ENCODE assay signal across 8 mouse cellular contexts in genomic region chr10:42277476-42278306, GRCm38 (mm10). TPM values are rescaled to one million over a fixed set of nuclear protein-coding genes. Genes with fewer than 3 reads are reported as not detected.
A peak's percentile ranks its signal among the peaks of the same experiment; 100 is the strongest.
DNase-seq lines count a peak whose midpoint lies in the region; ATAC-seq and TF ChIP-seq lines count a peak whose summit lies in the region.

No protein-coding gene starts in this region.

- WGBS in hindbrain, postnatal 0 days: 1% methylated on average over 76 of the region's 78 CpGs

- H3K27me3 ChIP-seq in hindbrain, postnatal 0 days (ENCODE audit: insufficient read depth, low read length): no peaks in the 10 kb centered on the region

- no peaks in the 10 kb centered on the region for H3K9me3 ChIP-seq in hindbrain, postnatal 0 days (ENCODE audit: low read length)

- H3K9ac ChIP-seq in hindbrain, postnatal 0 days (replicated peaks; ENCODE audit: low read length): peak overlapping the region; percentile 77

- intact Hi-C loops in gastrocnemius, adult 2 months (cut with DNase I): loop anchor here (1.0 to 5.0 kb wide), 5 partner anchors 27 to 445 kb away; no protein-coding TSS in a partner anchor
- intact Hi-C loops in left cerebral cortex, adult 2 months (cut with DNase I): loop anchor here (1.0 to 10.0 kb wide), 7 partner anchors 27 to 468 kb away; partner anchors contain the start of genes Armc2, Cep57l1 and Sesn1

- H3K4me2 ChIP-seq in hindbrain, postnatal 0 days (ENCODE audit: low read depth, low read length): peak overlapping the region; percentile 98

- peak; percentile 67 for ATAC-seq in common myeloid progenitor, adult 5-6 weeks (replicated peaks; ENCODE audit: low read depth, poor library complexity, severe bottlenecking)
- ATAC-seq in hindbrain, postnatal 0 days: peak; percentile 95
- ATAC-seq in megakaryocyte, adult 5-6 weeks (ENCODE audit: poor library complexity, severe bottlenecking): peak; percentile 67

- H3K27ac ChIP-seq in gastrocnemius, adult 2 months: peak overlapping the region; percentile 100
- H3K27ac ChIP-seq in hindbrain, postnatal 0 days: peak overlapping the region; percentile 97
- peak overlapping the region; percentile 98 for H3K27ac ChIP-seq in left cerebral cortex, adult 2 months

- H3K4me3 ChIP-seq in gastrocnemius, adult 2 months: peak overlapping the region; percentile 84
- H3K4me3 ChIP-seq in hindbrain, postnatal 0 days (ENCODE audit: low read length): peak overlapping the region; percentile 84
- H3K4me3 ChIP-seq in left cerebral cortex, adult 2 months: peak overlapping the region; percentile 78

- no peaks in the 10 kb centered on the region for H3K36me3 ChIP-seq in hindbrain, postnatal 0 days (ENCODE audit: insufficient read depth, low read length)

- no peak for TF ChIP-seq CTCF in gastrocnemius, adult 2 months (IDR thresholded peaks at IDR 0.05)
- TF ChIP-seq CTCF in hindbrain, postnatal 0 days (IDR thresholded peaks at IDR 0.05; ENCODE audit: low read depth): no peak; the same call in 1 of the 2 replicates
- TF ChIP-seq CTCF in left cerebral cortex, adult 2 months (IDR thresholded peaks at IDR 0.05): no peak

- peak; percentile 100 for DNase-seq in ZHBTc4 (ENCODE audit: low read depth, low spot score)
- DNase-seq in gastrocnemius, adult 2 months: peak; percentile 98
- DNase-seq in hindbrain, postnatal 0 days (ENCODE audit: low spot score): peak; percentile 99
- DNase-seq in left cerebral cortex, adult 2 months (ENCODE audit: extremely low spot score in 1 of 2, low spot score in 2 of 2): peak; percentile 98 to 99
- peak; percentile 98 to 100 for DNase-seq in right cerebral cortex, adult 2 months (ENCODE audit: low spot score in 2 of 2)
- peak; percentile 98 for DNase-seq in urinary bladder, postnatal 14 days (ENCODE audit: low spot score)

- peaks cover 23% of the 10 kb centered on the region for H3K4me1 ChIP-seq in hindbrain, postnatal 0 days (ENCODE audit: insufficient read depth, low read length)

RNA-seq across cellular contexts. Expression of gene Foxo3, which starts 1.1 kb away (rescaled TPM):
- 46.1 and 57.6 TPM in 2 replicates for total RNA-seq in common myeloid progenitor, adult 5-6 weeks (2017)
- total RNA-seq in gastrocnemius, adult 2 months (2021): 10 to 100 TPM; 25.7 to 40.5 TPM
- 54.7 and 59.2 TPM in 2 replicates for total RNA-seq in hindbrain, postnatal 0 days (2014; rRNA removed)
- 8.4 and 8.6 TPM in 2 replicates for polyA plus RNA-seq in hindbrain, postnatal 0 days (2015; fragmentation: Nextera tagmentation; extraction: Ambion mirVana)
- total RNA-seq in left cerebral cortex, adult 2 months (2021): 10 to 100 TPM; 74.6 to 77.5 TPM
- total RNA-seq in megakaryocyte, adult 5-6 weeks (2015): 25.3 and 25.7 TPM in 2 replicates
- total RNA-seq in megakaryocyte, adult 5-6 weeks (2017): 24.9 and 27.4 TPM in 2 replicates

Comparison
In these comparisons a context has a peak if more than half of its experiments do, and no peak if none do; other contexts are left out.
1. Peak in every context shown above with its lines: DNase-seq, ATAC-seq, H3K4me3 ChIP-seq and H3K27ac ChIP-seq.